Mouse (Mus musculus) kidney, postnatal 10 days (tissue): ENCODE results near the gene Gm10392.

ENCODE experiments used
- DNase-seq: peaks from one replicate; pipeline ENCODE4 v3.0.0; 2021; ENCODE audit warnings: mixed read lengths

Gene Gm10392

GRCm38 (mm10) chr11:77507426-77507825 lies 11.6 kb downstream of the Gm10392 start:
- DNase-seq = peak; percentile 30

GRCm38 (mm10) chr11:77506941-77507340 lies 12.1 kb downstream of the Gm10392 start:
- peak; percentile 12 for DNase-seq

- DNase-seq = peak; percentile 71
Measured at GRCm38 (mm10) chr11:77506273-77506672, 12.7 kb downstream of the Gm10392 start.

- no peak for DNase-seq
Measured at GRCm38 (mm10) chr11:77505291-77505980, 13.6 kb downstream of the Gm10392 start.

- no peak for DNase-seq
Measured at GRCm38 (mm10) chr11:77504377-77504776, 14.6 kb downstream of the Gm10392 start.

- DNase-seq = peak; percentile 53
Measured at GRCm38 (mm10) chr11:77503511-77503910, 15.5 kb downstream of the Gm10392 start.

- DNase-seq = peak; percentile 39
Measured at GRCm38 (mm10) chr11:77502481-77502880, 16.5 kb downstream of the Gm10392 start.

GRCm38 (mm10) chr11:77501971-77502370 lies 17.0 kb downstream of the Gm10392 start:
- peak; percentile 18 for DNase-seq

GRCm38 (mm10) chr11:77501392-77501791 lies 17.6 kb downstream of the Gm10392 start:
- peak; percentile 87 for DNase-seq

GRCm38 (mm10) chr11:77500361-77501325 lies 18.4 kb downstream of the Gm10392 start:
- peak; percentile 31 for DNase-seq

- no peak for DNase-seq
Measured at GRCm38 (mm10) chr11:77499354-77499753, 19.6 kb downstream of the Gm10392 start.

GRCm38 (mm10) chr11:77498261-77499139 lies 20.5 kb downstream of the Gm10392 start:
- DNase-seq = peak; percentile 32

- DNase-seq = peak; percentile 64
Measured at GRCm38 (mm10) chr11:77497851-77498250, 21.1 kb downstream of the Gm10392 start.

- DNase-seq = peak; percentile 83
Measured at GRCm38 (mm10) chr11:77497341-77497756, 21.6 kb downstream of the Gm10392 start.

GRCm38 (mm10) chr11:77495507-77495906 lies 23.5 kb downstream of the Gm10392 start:
- no peak for DNase-seq

- no peak for DNase-seq
Measured at GRCm38 (mm10) chr11:77494782-77495181, 24.2 kb downstream of the Gm10392 start.

GRCm38 (mm10) chr11:77494344-77494676 lies 24.7 kb downstream of the Gm10392 start:
- no peak for DNase-seq

GRCm38 (mm10) chr11:77493512-77494343 lies 25.3 kb downstream of the Gm10392 start, which contains the start of gene Git1:
Gene Git1, plus strand, starts transcription at chr11:77493562.
- DNase-seq = peak; percentile 77

- DNase-seq = peak; percentile 97
Measured at GRCm38 (mm10) chr11:77492911-77493332, 26.1 kb downstream of the Gm10392 start.

GRCm38 (mm10) chr11:77492311-77492871 lies 26.6 kb downstream of the Gm10392 start:
- peak; percentile 59 for DNase-seq
